Mouse (Mus musculus): ENCODE measurements around the gene Gm8909. TPM values are rescaled to one million over a fixed set of nuclear protein-coding genes. Genes with fewer than 3 reads are reported as not detected.
"Not testable (repeated sequence)": the region's sequence is repeated elsewhere in the genome, so short reads cannot be mapped to it uniquely, and the experiment has no call there.

The Gm8909 gene
- polyA plus RNA-seq, 1 experiment: not detected

GRCm38 (mm10) chr17:36190169-36190507 lies 21.8 kb upstream of the Gm8909 start, which contains the start of gene H2-T3:
Gene H2-T3, minus strand, starts transcription at chr17:36190287.
- no peak within 1 kb of the TSS for H3K4me3 ChIP-seq
- no peak within 1 kb of the TSS for H3K4me2 ChIP-seq (ENCODE audit: low read depth)
- H3K79me2 ChIP-seq (ENCODE audit: control insufficient read depth, insufficient read depth): no peaks in the 10 kb centered on the region
- peaks cover 43% of the 10 kb centered on the region for H3K27me3 ChIP-seq (ENCODE audit: control insufficient read depth, insufficient read depth, insufficient read length)
- H3ac ChIP-seq (ENCODE audit: control insufficient read depth, insufficient read length): no peak within 1 kb of the TSS
- H3K36me3 ChIP-seq (ENCODE audit: control insufficient read depth, insufficient read depth): no peaks in the 10 kb centered on the region
- TF ChIP-seq MYOD1 (IDR thresholded peaks at IDR 0.05; ENCODE audit: control insufficient read depth in 1 of 3, insufficient read length in 2 of 3, low read depth in 2 of 3): no peak
- no peak for TF ChIP-seq REST (IDR thresholded peaks at IDR 0.05; ENCODE audit: insufficient read depth, insufficient read length)
- no peak for TF ChIP-seq POLR2A (IDR thresholded peaks at IDR 0.05; ENCODE audit: insufficient read length, low read depth)
- no peak for TF ChIP-seq POLR2AphosphoS2 (IDR thresholded peaks at IDR 0.05; ENCODE audit: insufficient read length, low read depth)
- TF ChIP-seq MAX (IDR thresholded peaks at IDR 0.05; ENCODE audit: low read depth): no peak
- no peak for TF ChIP-seq MYOG (IDR thresholded peaks at IDR 0.05; ENCODE audit: control insufficient read depth in 1 of 3, insufficient read depth in 1 of 3, insufficient read length in 2 of 3, low read depth in 2 of 3)
- TF ChIP-seq TCF12 (IDR thresholded peaks at IDR 0.05; ENCODE audit: insufficient read depth, poor library complexity, severe bottlenecking): no peak
- no peak for TF ChIP-seq TCF3 (IDR thresholded peaks at IDR 0.05; ENCODE audit: insufficient read length, low read depth)
- no peak for TF ChIP-seq CEBPB (IDR thresholded peaks at IDR 0.05; ENCODE audit: insufficient read depth, poor library complexity, severe bottlenecking)
- no peak for TF ChIP-seq E2F4 (IDR thresholded peaks at IDR 0.05; ENCODE audit: insufficient read depth)
- TF ChIP-seq USF1 (IDR thresholded peaks at IDR 0.05; ENCODE audit: low read depth): no peak
- no peak for TF ChIP-seq SRF (IDR thresholded peaks at IDR 0.05; ENCODE audit: control insufficient read depth, insufficient read length, low read depth)

- TF ChIP-seq SRF (IDR thresholded peaks at IDR 0.05; ENCODE audit: control insufficient read depth, insufficient read length, low read depth) (no peak), POLR2AphosphoS2 (IDR thresholded peaks at IDR 0.05; ENCODE audit: insufficient read length, low read depth) (no peak), MYOG (IDR thresholded peaks at IDR 0.05; ENCODE audit: control insufficient read depth in 1 of 3, insufficient read depth in 1 of 3, insufficient read length in 2 of 3, low read depth in 2 of 3) (no peak), MAX (IDR thresholded peaks at IDR 0.05; ENCODE audit: low read depth) (no peak), CEBPB (IDR thresholded peaks at IDR 0.05; ENCODE audit: insufficient read depth, poor library complexity, severe bottlenecking) (no peak), E2F4 (IDR thresholded peaks at IDR 0.05; ENCODE audit: insufficient read depth) (no peak), POLR2A (IDR thresholded peaks at IDR 0.05; ENCODE audit: insufficient read length, low read depth) (no peak), TCF3 (IDR thresholded peaks at IDR 0.05; ENCODE audit: insufficient read length, low read depth) (no peak), USF1 (IDR thresholded peaks at IDR 0.05; ENCODE audit: low read depth) (no peak), MYOD1 (IDR thresholded peaks at IDR 0.05; ENCODE audit: control insufficient read depth in 1 of 3, insufficient read length in 2 of 3, low read depth in 2 of 3) (no peak), TCF12 (IDR thresholded peaks at IDR 0.05; ENCODE audit: insufficient read depth, poor library complexity, severe bottlenecking) (no peak), REST (IDR thresholded peaks at IDR 0.05; ENCODE audit: insufficient read depth, insufficient read length) (no peak)
- H3K27me3 ChIP-seq (ENCODE audit: control insufficient read depth, insufficient read depth, insufficient read length): peaks cover 38% of the 10 kb centered on the region
- H3K4me3 ChIP-seq: no peak overlapping the region
- H3K4me2 ChIP-seq (ENCODE audit: low read depth): no peak overlapping the region
- no peaks in the 10 kb centered on the region for H3K79me2 ChIP-seq (ENCODE audit: control insufficient read depth, insufficient read depth)
- no peak overlapping the region for H3ac ChIP-seq (ENCODE audit: control insufficient read depth, insufficient read length)
- H3K36me3 ChIP-seq (ENCODE audit: control insufficient read depth, insufficient read depth): no peaks in the 10 kb centered on the region
These were observed 21.3 kb upstream of the Gm8909 start for GRCm38 (mm10) chr17:36189491-36190168.

- TF ChIP-seq SRF (IDR thresholded peaks at IDR 0.05; ENCODE audit: control insufficient read depth, insufficient read length, low read depth) (no peak), REST (IDR thresholded peaks at IDR 0.05; ENCODE audit: insufficient read depth, insufficient read length) (no peak), TCF12 (IDR thresholded peaks at IDR 0.05; ENCODE audit: insufficient read depth, poor library complexity, severe bottlenecking) (no peak), E2F4 (IDR thresholded peaks at IDR 0.05; ENCODE audit: insufficient read depth) (no peak), USF1 (IDR thresholded peaks at IDR 0.05; ENCODE audit: low read depth) (no peak), MAX (IDR thresholded peaks at IDR 0.05; ENCODE audit: low read depth) (no peak), CEBPB (IDR thresholded peaks at IDR 0.05; ENCODE audit: insufficient read depth, poor library complexity, severe bottlenecking) (no peak), MYOD1 (IDR thresholded peaks at IDR 0.05; ENCODE audit: control insufficient read depth in 1 of 3, insufficient read length in 2 of 3, low read depth in 2 of 3) (no peak), POLR2AphosphoS2 (IDR thresholded peaks at IDR 0.05; ENCODE audit: insufficient read length, low read depth) (no peak), TCF3 (IDR thresholded peaks at IDR 0.05; ENCODE audit: insufficient read length, low read depth) (no peak), MYOG (IDR thresholded peaks at IDR 0.05; ENCODE audit: control insufficient read depth in 1 of 3, insufficient read depth in 1 of 3, insufficient read length in 2 of 3, low read depth in 2 of 3) (no peak), POLR2A (IDR thresholded peaks at IDR 0.05; ENCODE audit: insufficient read length, low read depth) (no peak)
- H3K36me3 ChIP-seq (ENCODE audit: control insufficient read depth, insufficient read depth): no peaks in the 10 kb centered on the region
- peaks cover 29% of the 10 kb centered on the region for H3K27me3 ChIP-seq (ENCODE audit: control insufficient read depth, insufficient read depth, insufficient read length)
- no peak overlapping the region for H3K4me3 ChIP-seq
- H3K79me2 ChIP-seq (ENCODE audit: control insufficient read depth, insufficient read depth): no peaks in the 10 kb centered on the region
- H3ac ChIP-seq (ENCODE audit: control insufficient read depth, insufficient read length): no peak overlapping the region
- no peak overlapping the region for H3K4me2 ChIP-seq (ENCODE audit: low read depth)
These were observed 19.2 kb upstream of the Gm8909 start for GRCm38 (mm10) chr17:36187540-36187939.

DNA sequence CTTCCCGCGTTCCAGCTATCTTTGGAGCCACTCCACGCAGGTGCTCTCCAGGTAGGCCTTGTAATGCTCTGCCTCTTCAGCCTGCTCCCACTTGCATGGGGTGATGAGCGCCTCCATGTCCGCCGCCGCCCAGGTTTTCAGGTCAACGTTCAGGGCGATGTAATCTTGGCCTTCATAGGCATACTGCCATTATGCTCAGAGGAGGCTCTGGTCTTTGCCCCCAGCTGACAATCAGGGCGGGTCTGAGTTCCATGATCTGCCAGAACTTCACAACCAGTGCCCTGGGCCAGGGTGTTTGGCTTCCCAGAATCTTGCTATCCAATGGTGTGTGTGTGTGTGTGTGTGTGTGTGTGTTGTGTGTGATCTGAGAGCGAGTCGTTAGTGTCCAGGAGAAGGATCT lies 13.9 kb upstream of the Gm8909 start:
- Histone ChIP-seq H3K36me3 (ENCODE audit: control insufficient read depth, insufficient read depth) (no peaks in the 10 kb centered on the region), H3K27me3 (ENCODE audit: control insufficient read depth, insufficient read depth, insufficient read length) (peaks cover 17% of the 10 kb centered on the region), H3K4me2 (ENCODE audit: low read depth) (no peak overlapping the region), H3K4me3 (no peak overlapping the region), H3K79me2 (ENCODE audit: control insufficient read depth, insufficient read depth) (no peaks in the 10 kb centered on the region), H3ac (ENCODE audit: control insufficient read depth, insufficient read length) (no peak overlapping the region)
- TF ChIP-seq TCF3 (IDR thresholded peaks at IDR 0.05; ENCODE audit: insufficient read length, low read depth) (no peak), MAX (IDR thresholded peaks at IDR 0.05; ENCODE audit: low read depth) (no peak), TCF12 (IDR thresholded peaks at IDR 0.05; ENCODE audit: insufficient read depth, poor library complexity, severe bottlenecking) (no peak), CEBPB (IDR thresholded peaks at IDR 0.05; ENCODE audit: insufficient read depth, poor library complexity, severe bottlenecking) (no peak), E2F4 (IDR thresholded peaks at IDR 0.05; ENCODE audit: insufficient read depth) (no peak), REST (IDR thresholded peaks at IDR 0.05; ENCODE audit: insufficient read depth, insufficient read length) (no peak), USF1 (IDR thresholded peaks at IDR 0.05; ENCODE audit: low read depth) (no peak), SRF (IDR thresholded peaks at IDR 0.05; ENCODE audit: control insufficient read depth, insufficient read length, low read depth) (no peak), MYOD1 (IDR thresholded peaks at IDR 0.05; ENCODE audit: control insufficient read depth in 1 of 3, insufficient read length in 2 of 3, low read depth in 2 of 3) (no peak), MYOG (IDR thresholded peaks at IDR 0.05; ENCODE audit: control insufficient read depth in 1 of 3, insufficient read depth in 1 of 3, insufficient read length in 2 of 3, low read depth in 2 of 3) (no peak), POLR2AphosphoS2 (IDR thresholded peaks at IDR 0.05; ENCODE audit: insufficient read length, low read depth) (no peak), POLR2A (IDR thresholded peaks at IDR 0.05; ENCODE audit: insufficient read length, low read depth) (no peak)

DNA sequence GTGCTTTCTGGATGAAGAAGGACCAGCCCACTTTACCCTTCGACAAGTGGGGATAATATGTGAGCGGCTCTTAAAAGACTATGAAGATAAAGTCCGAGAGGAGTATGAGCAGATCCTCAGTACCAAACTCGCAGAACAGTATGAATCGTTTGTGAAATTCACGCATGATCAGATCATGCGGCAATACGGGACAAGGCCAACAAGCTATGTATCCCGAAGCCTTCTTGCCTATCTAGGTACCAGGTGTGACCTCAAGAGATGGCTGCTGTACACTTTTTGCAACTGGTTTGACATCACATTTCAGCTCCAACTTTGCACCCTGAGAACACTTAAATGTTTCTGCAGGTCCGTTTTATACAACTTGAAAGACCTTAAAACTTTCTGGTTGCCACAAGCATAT lies 11.1 kb upstream of the Gm8909 start:
- H3K79me2 ChIP-seq (ENCODE audit: control insufficient read depth, insufficient read depth); H3K36me3 ChIP-seq (ENCODE audit: control insufficient read depth, insufficient read depth); H3K4me3 ChIP-seq; H3K4me2 ChIP-seq (ENCODE audit: low read depth); H3ac ChIP-seq (ENCODE audit: control insufficient read depth, insufficient read length); H3K27me3 ChIP-seq (ENCODE audit: control insufficient read depth, insufficient read depth, insufficient read length): not testable (repeated sequence)

GRCm38 (mm10) chr17:36178938-36179337 lies 10.6 kb upstream of the Gm8909 start:
- not testable (repeated sequence) for H3K4me3 ChIP-seq; H3K36me3 ChIP-seq (ENCODE audit: control insufficient read depth, insufficient read depth); H3ac ChIP-seq (ENCODE audit: control insufficient read depth, insufficient read length)

DNA sequence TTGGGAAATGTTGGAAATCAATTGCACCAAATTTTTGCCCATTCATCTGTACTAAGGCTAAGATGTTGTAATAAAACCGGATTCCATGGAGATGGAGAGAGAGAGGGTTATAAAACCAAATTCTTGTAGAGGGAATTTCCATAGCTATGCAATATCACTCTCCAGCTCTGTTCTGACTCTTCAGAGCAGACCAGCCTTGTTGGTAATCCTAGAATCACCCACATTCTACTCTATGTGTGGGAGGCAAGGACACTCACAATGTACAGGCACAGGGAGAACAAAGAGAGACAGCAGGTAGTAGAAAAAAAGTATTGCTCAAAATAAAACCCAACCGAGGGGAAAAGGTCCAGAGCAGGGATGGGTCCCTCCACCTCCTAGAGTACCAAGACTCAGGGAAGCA lies 7.8 kb upstream of the Gm8909 start:
- not testable (repeated sequence) for H3K27me3 ChIP-seq (ENCODE audit: control insufficient read depth, insufficient read depth, insufficient read length); H3K36me3 ChIP-seq (ENCODE audit: control insufficient read depth, insufficient read depth); H3K4me2 ChIP-seq (ENCODE audit: low read depth); H3K79me2 ChIP-seq (ENCODE audit: control insufficient read depth, insufficient read depth); H3K4me3 ChIP-seq; H3ac ChIP-seq (ENCODE audit: control insufficient read depth, insufficient read length)

More at GRCm38 (mm10) chr17:36178938-36179337, 10.6 kb upstream of the Gm8909 start:
- not testable (repeated sequence) for H3K27me3 ChIP-seq (ENCODE audit: control insufficient read depth, insufficient read depth, insufficient read length); H3K4me2 ChIP-seq (ENCODE audit: low read depth); H3K79me2 ChIP-seq (ENCODE audit: control insufficient read depth, insufficient read depth)
